Mouse (Mus musculus) MEL (cell line): ENCODE data around the gene Nsg2. TPM values are rescaled to one million over a fixed set of nuclear protein-coding genes. Genes with fewer than 3 reads are reported as not detected.

ENCODE experiments used
- DNase-seq: peaks from one replicate; pipeline ENCODE4 v3.0.0; 2011; ENCODE audit warnings: low read depth, low spot score
- H3K27ac ChIP-seq: 2 replicates; pipeline ENCODE4 v1.5.1; 2012; ENCODE audit warnings: low read depth, mild to moderate bottlenecking, control low read depth, low read length, moderate library complexity; ENCODE audit not compliant: control insufficient read depth
- H3K27me3 ChIP-seq, 2 experiments: fragments of 150-350 bp in 1 of 2; sonication (generic) in 1 of 2; 2 replicates each; pipeline ENCODE4 v1.6.1; 2012; ENCODE audit warnings: low read length in 2 of 2, mild to moderate bottlenecking in 2 of 2, improper control_type of control experiment in 1 of 2, moderate library complexity in 1 of 2; ENCODE audit not compliant: insufficient read depth in 2 of 2, control insufficient read depth in 1 of 2
- H3K36me3 ChIP-seq, 2 experiments: 2 replicates each; pipeline ENCODE4 v1.6.1; 2012 to 2014; ENCODE audit warnings: low read length in 2 of 2, improper control_type of control experiment in 1 of 2, inconsistent platforms in 1 of 2, mild to moderate bottlenecking in 1 of 2; ENCODE audit not compliant: insufficient read depth in 2 of 2, control insufficient read depth in 1 of 2
- H3K4me1 ChIP-seq, 2 experiments: fragments of 150-350 bp in 1 of 2; sonication (generic) in 1 of 2; 2 replicates each; pipeline ENCODE4 v1.6.1; 2012; ENCODE audit warnings: low read length in 2 of 2, improper control_type of control experiment in 1 of 2, mild to moderate bottlenecking in 1 of 2; ENCODE audit not compliant: insufficient read depth in 2 of 2, control insufficient read depth in 1 of 2
- H3K4me3 ChIP-seq, 2 experiments: fragments of 150-350 bp in 1 of 2; sonication (generic) in 1 of 2; 2 replicates each; pipeline ENCODE4 v1.5.1; 2012; ENCODE audit warnings: low read depth in 2 of 2, low read length in 2 of 2, mild to moderate bottlenecking in 2 of 2, moderate library complexity in 2 of 2, control low read depth in 1 of 2, improper control_type of control experiment in 1 of 2; ENCODE audit not compliant: control insufficient read depth in 1 of 2, insufficient read depth in 1 of 2
- H3K79me2 ChIP-seq: 2 replicates; pipeline ENCODE4 v1.6.1; 2012; ENCODE audit warnings: mild to moderate bottlenecking, low read length, moderate library complexity; ENCODE audit not compliant: control insufficient read depth, poor library complexity, insufficient read depth
- H3K9ac ChIP-seq: 2 replicates; pipeline ENCODE4 v1.6.1; 2012; ENCODE audit warnings: low read depth, mild to moderate bottlenecking, control low read depth, low read length, moderate library complexity; ENCODE audit not compliant: control insufficient read depth, poor library complexity, severe bottlenecking
- H3K9me3 ChIP-seq: fragments of 150-350 bp; sonication (generic); replicated peaks from 2 replicates; pipeline ENCODE4 v1.6.1; 2012; ENCODE audit warnings: mild to moderate bottlenecking, low read length, improper control_type of control experiment, moderate library complexity; ENCODE audit not compliant: insufficient read depth
- CHD2 ChIP-seq: IDR thresholded peaks from 2 replicates; pipeline ENCODE4 v1.6.1; 2011; ENCODE audit warnings: low read length, improper control_type of control experiment
- E2F4 ChIP-seq: IDR thresholded peaks from 2 replicates; pipeline ENCODE4 v1.6.1; 2011; ENCODE audit warnings: low read depth, low read length, improper control_type of control experiment, borderline replicate concordance
- ELF1 ChIP-seq: IDR thresholded peaks from 2 replicates; pipeline ENCODE4 v1.6.1; 2014; ENCODE audit warnings: low read depth, mild to moderate bottlenecking, inconsistent platforms, low read length, improper control_type of control experiment, moderate library complexity
- EP300 ChIP-seq, 2 experiments: IDR thresholded peaks; 2 replicates each; pipeline ENCODE4 v1.6.1; 2011; ENCODE audit warnings: improper control_type of control experiment in 2 of 2, low read length in 2 of 2, low read depth in 1 of 2, mild to moderate bottlenecking in 1 of 2
- GATA1 ChIP-seq: IDR thresholded peaks from 2 replicates; pipeline ENCODE4 v1.6.1; 2011; ENCODE audit warnings: low read depth, low read length, improper control_type of control experiment
- MAX ChIP-seq: IDR thresholded peaks from 2 replicates; pipeline ENCODE4 v1.6.1; 2011; ENCODE audit warnings: low read length, improper control_type of control experiment
- MEF2A ChIP-seq: IDR thresholded peaks from 2 replicates; pipeline ENCODE4 v1.6.1; 2014; ENCODE audit warnings: low read depth, mild to moderate bottlenecking, inconsistent platforms, low read length, improper control_type of control experiment; ENCODE audit not compliant: poor library complexity, insufficient replicate concordance, severe bottlenecking; ENCODE audit errors: extremely low read depth
- MXI1 ChIP-seq: IDR thresholded peaks from 2 replicates; pipeline ENCODE4 v1.6.1; 2011; ENCODE audit warnings: mild to moderate bottlenecking, low read depth, low read length, improper control_type of control experiment
- MYC ChIP-seq: IDR thresholded peaks from 2 replicates; pipeline ENCODE4 v1.6.1; 2011; ENCODE audit warnings: low read depth, mild to moderate bottlenecking, low read length, improper control_type of control experiment, moderate library complexity
- NELFE ChIP-seq: IDR thresholded peaks from 2 replicates; pipeline ENCODE4 v1.6.1; 2011; ENCODE audit warnings: low read depth, low read length, improper control_type of control experiment
- NRF1 ChIP-seq: IDR thresholded peaks from 2 replicates; pipeline ENCODE4 v1.6.1; 2014; ENCODE audit warnings: low read depth, mild to moderate bottlenecking, inconsistent platforms, low read length, improper control_type of control experiment, moderate library complexity; ENCODE audit not compliant: poor library complexity, insufficient read depth, severe bottlenecking
- POLR2AphosphoS2 ChIP-seq: IDR thresholded peaks from 2 replicates; pipeline ENCODE4 v1.6.1; 2011; ENCODE audit warnings: low read length, improper control_type of control experiment
- POLR2AphosphoS5 ChIP-seq: IDR thresholded peaks from 2 replicates; pipeline ENCODE4 v1.6.1; 2012; ENCODE audit warnings: low read depth, borderline replicate concordance, mild to moderate bottlenecking, inconsistent platforms, low read length, moderate library complexity, mixed read lengths
- RAD21 ChIP-seq: IDR thresholded peaks from 2 replicates; pipeline ENCODE4 v1.6.1; 2011; ENCODE audit warnings: mild to moderate bottlenecking, low read depth, low read length, improper control_type of control experiment
- RCOR1 ChIP-seq: IDR thresholded peaks from 2 replicates; pipeline ENCODE4 v1.6.1; 2012; ENCODE audit warnings: low read depth, mild to moderate bottlenecking, inconsistent platforms, low read length, improper control_type of control experiment
- SMC3 ChIP-seq: IDR thresholded peaks from 2 replicates; pipeline ENCODE4 v1.6.1; 2011; ENCODE audit warnings: low read depth, low read length, improper control_type of control experiment
- TAL1 ChIP-seq: IDR thresholded peaks from 2 replicates; pipeline ENCODE4 v1.6.1; 2012; ENCODE audit warnings: mild to moderate bottlenecking, inconsistent platforms, low read length, moderate library complexity, mixed read lengths
- TBP ChIP-seq: IDR thresholded peaks from 2 replicates; pipeline ENCODE4 v1.8.0; 2011; ENCODE audit warnings: low read depth, low read length, improper control_type of control experiment
- UBTF ChIP-seq: IDR thresholded peaks from 2 replicates; pipeline ENCODE4 v1.6.1; 2012; ENCODE audit warnings: low read depth, mild to moderate bottlenecking, inconsistent platforms, low read length, improper control_type of control experiment, moderate library complexity, borderline replicate concordance; ENCODE audit not compliant: insufficient read depth
- USF1 ChIP-seq: IDR thresholded peaks from 2 replicates; pipeline ENCODE4 v1.6.1; 2014; ENCODE audit warnings: low read depth, mild to moderate bottlenecking, inconsistent platforms, low read length, improper control_type of control experiment, moderate library complexity
- ZC3H11A ChIP-seq: IDR thresholded peaks from 2 replicates; pipeline ENCODE4 v1.6.1; 2012; ENCODE audit warnings: low read depth, mild to moderate bottlenecking, inconsistent platforms, low read length, improper control_type of control experiment
- ZKSCAN1 ChIP-seq: IDR thresholded peaks from 2 replicates; pipeline ENCODE4 v1.6.1; 2012; ENCODE audit warnings: low read depth, mild to moderate bottlenecking, inconsistent platforms, low read length, improper control_type of control experiment, moderate library complexity
- ZNF384 ChIP-seq: IDR thresholded peaks from 2 replicates; pipeline ENCODE4 v1.6.1; 2012; ENCODE audit warnings: low read depth, mild to moderate bottlenecking, inconsistent platforms, low read length, improper control_type of control experiment
- polyA plus RNA-seq, 2 experiments: library from polyadenylated mRNA; stranded (reverse) in 1 of 2; unstranded in 1 of 2; fragments of >175 nt in 1 of 2; fragments of >200 nt in 1 of 2; gene quantifications; 2 replicates each; pipeline versions ENCODE4 v1.2.1 to v1.2.4; 2012; ENCODE audit warnings: low replicate concordance in 2 of 2, low read depth in 1 of 2; ENCODE audit not compliant: insufficient read length in 2 of 2, insufficient read depth in 1 of 2, missing spikeins in 1 of 2
- total RNA-seq: library from RNA; depleted of rRNA; stranded (reverse); fragments of 300-350 nt; gene quantifications from 2 replicates; pipeline ENCODE4 v1.2.3, GENCODE M21; 2012

Nsg2 gene
- total and polyA plus RNA-seq, 3 experiments: not detected

- no peak for TF ChIP-seq E2F4
- TF ChIP-seq, all 39 proteins: peak for 0
These were observed 60.8 kb downstream of the Nsg2 start (continued) for GRCm38 (mm10) chr11:32061020-32061419.

GRCm38 (mm10) chr11:32061874-32062273 lies 61.6 kb downstream of the Nsg2 start:
- TF ChIP-seq RAD21: no peak
- no peak for TF ChIP-seq ZKSCAN1
- TF ChIP-seq RCOR1: no peak
- TF ChIP-seq SMC3: no peak
- no peak for TF ChIP-seq USF1
- no peak for TF ChIP-seq NELFE
- no peak for TF ChIP-seq TAL1
- no peak for TF ChIP-seq MEF2A
- no peak for TF ChIP-seq POLR2AphosphoS2
- TF ChIP-seq E2F4: no peak
- no peak for TF ChIP-seq UBTF
- no peak for TF ChIP-seq GATA1
- TF ChIP-seq NRF1: no peak
- no peak for TF ChIP-seq ZNF384
- TF ChIP-seq TBP: no peak
- DNase-seq: no peak

GRCm38 (mm10) chr11:32063775-32064510 lies 63.7 kb downstream of the Nsg2 start:
- TF ChIP-seq ZC3H11A (no peak), NRF1 (no peak), MAX (no peak), EP300 (IDR thresholded peaks at IDR 0.05; ENCODE audit: low read depth in 1 of 2, low read length in 2 of 2) (no peak), POLR2AphosphoS5 (no peak), ELF1 (no peak), MYC (no peak), UBTF (no peak), ZKSCAN1 (no peak), CHD2 (no peak), GATA1 (no peak), E2F4 (no peak), MXI1 (no peak)

More at GRCm38 (mm10) chr11:32061874-32062273, 61.6 kb downstream of the Nsg2 start:
- Histone ChIP-seq H3K36me3 (no peaks in the 10 kb centered on the region), H3K79me2 (no peaks in the 10 kb centered on the region), H3K4me3 (no peak overlapping the region), H3K4me1 (0 out of 4 replicates have a peak, but pooled peaks cover 0 to 3% of the 10 kb centered on the region in 2 experiments), H3K9ac (no peak overlapping the region), H3K27ac (no peak overlapping the region), H3K9me3 (no peaks in the 10 kb centered on the region), H3K27me3 (no peaks in the 10 kb centered on the region; a peak in 3 of 4 replicates)

More at GRCm38 (mm10) chr11:32063775-32064510, 63.7 kb downstream of the Nsg2 start:
- no peak overlapping the region for H3K27ac ChIP-seq
- peaks cover 0 to 3% of the 10 kb centered on the region in 2 experiments for H3K27me3 ChIP-seq
- no peaks in the 10 kb centered on the region for H3K36me3 ChIP-seq
- no peaks in the 10 kb centered on the region for H3K4me1 ChIP-seq
- no peak for DNase-seq
- H3K9me3 ChIP-seq: no peaks in the 10 kb centered on the region
- H3K9ac ChIP-seq: no peak overlapping the region
- no peak overlapping the region for H3K4me3 ChIP-seq
- no peaks in the 10 kb centered on the region for H3K79me2 ChIP-seq
